Mouse (Mus musculus): Measurements from ENCODE around the gene Mcrip2. TPM values are rescaled to one million over a fixed set of nuclear protein-coding genes. Genes with fewer than 3 reads are reported as not detected.
A peak's percentile ranks its signal among the peaks of the same experiment; 100 is the strongest.

The Mcrip2 gene
- polyA plus RNA-seq (2012; fragmentation: generic; extraction: Trizol) = 36.7 TPM

- no peaks in the 10 kb centered on the region for H3K79me2 ChIP-seq (ENCODE audit: control insufficient read depth, insufficient read depth)
- no peaks in the 10 kb centered on the region for H3K27me3 ChIP-seq (ENCODE audit: control insufficient read depth, insufficient read depth, insufficient read length)
- H3K4me3 ChIP-seq = peak within 1 kb of the TSS; percentile 34
- peak within 1 kb of the TSS; percentile 99 for H3K4me2 ChIP-seq (ENCODE audit: low read depth)
- TF ChIP-seq E2F4 (IDR thresholded peaks at IDR 0.05; ENCODE audit: insufficient read depth) (no peak), POLR2AphosphoS2 (IDR thresholded peaks at IDR 0.05; ENCODE audit: insufficient read length, low read depth) (peak; percentile 63), POLR2A (IDR thresholded peaks at IDR 0.05; ENCODE audit: insufficient read length, low read depth) (peak; percentile 69)
- H3K36me3 ChIP-seq (ENCODE audit: control insufficient read depth, insufficient read depth) = no peaks in the 10 kb centered on the region
- H3ac ChIP-seq (ENCODE audit: control insufficient read depth, insufficient read length) = peak within 1 kb of the TSS; percentile 25
Measured at GRCm38 (mm10) chr17:25868601-25869191, at the start of gene Mcrip2. TSS of gene Mcrip2 (minus strand) at chr17:25868764.

GRCm38 (mm10) chr17:25918037-25918750 is 49.6 kb upstream of the Mcrip2 start:
- peak overlapping the region; percentile 32 for H3ac ChIP-seq (ENCODE audit: control insufficient read depth, insufficient read length)
- TF ChIP-seq MAX (IDR thresholded peaks at IDR 0.05; ENCODE audit: low read depth) (no peak), REST (IDR thresholded peaks at IDR 0.05; ENCODE audit: insufficient read depth, insufficient read length) (no peak), SRF (IDR thresholded peaks at IDR 0.05; ENCODE audit: control insufficient read depth, insufficient read length, low read depth) (no peak)

GRCm38 (mm10) chr17:25916931-25917647 is 48.5 kb upstream of the Mcrip2 start:
- H3K36me3 ChIP-seq (ENCODE audit: control insufficient read depth, insufficient read depth) = no peaks in the 10 kb centered on the region
- TF ChIP-seq MYOD1 (IDR thresholded peaks at IDR 0.05; ENCODE audit: control insufficient read depth in 1 of 3, insufficient read length in 2 of 3, low read depth in 2 of 3) (peak in 2 of 3 experiments; percentile 37 to 64), POLR2AphosphoS2 (IDR thresholded peaks at IDR 0.05; ENCODE audit: insufficient read length, low read depth) (no peak), TCF12 (IDR thresholded peaks at IDR 0.05; ENCODE audit: insufficient read depth, poor library complexity, severe bottlenecking) (peak; percentile 17)
- H3ac ChIP-seq (ENCODE audit: control insufficient read depth, insufficient read length) = no peak overlapping the region

More at GRCm38 (mm10) chr17:25918037-25918750, 49.6 kb upstream of the Mcrip2 start:
- peak overlapping the region; percentile 73 for H3K4me2 ChIP-seq (ENCODE audit: low read depth)
- H3K36me3 ChIP-seq (ENCODE audit: control insufficient read depth, insufficient read depth) = no peaks in the 10 kb centered on the region
- H3K27me3 ChIP-seq (ENCODE audit: control insufficient read depth, insufficient read depth, insufficient read length) = no peaks in the 10 kb centered on the region
- peaks cover 50% of the 10 kb centered on the region for H3K79me2 ChIP-seq (ENCODE audit: control insufficient read depth, insufficient read depth)
- peak overlapping the region; percentile 56 for H3K4me3 ChIP-seq

GRCm38 (mm10) chr17:25914295-25914694 is 45.7 kb upstream of the Mcrip2 start:
- H3K36me3 ChIP-seq (ENCODE audit: control insufficient read depth, insufficient read depth) = no peaks in the 10 kb centered on the region
- H3ac ChIP-seq (ENCODE audit: control insufficient read depth, insufficient read length) = no peak overlapping the region
- peaks cover 77% of the 10 kb centered on the region for H3K79me2 ChIP-seq (ENCODE audit: control insufficient read depth, insufficient read depth)
- TF ChIP-seq E2F4 (IDR thresholded peaks at IDR 0.05; ENCODE audit: insufficient read depth) (no peak), SRF (IDR thresholded peaks at IDR 0.05; ENCODE audit: control insufficient read depth, insufficient read length, low read depth) (no peak), USF1 (IDR thresholded peaks at IDR 0.05; ENCODE audit: low read depth) (no peak), MYOG (IDR thresholded peaks at IDR 0.05; ENCODE audit: control insufficient read depth in 1 of 3, insufficient read depth in 1 of 3, insufficient read length in 2 of 3, low read depth in 2 of 3) (no peak), TCF3 (IDR thresholded peaks at IDR 0.05; ENCODE audit: insufficient read length, low read depth) (no peak), POLR2AphosphoS2 (IDR thresholded peaks at IDR 0.05; ENCODE audit: insufficient read length, low read depth) (no peak), CEBPB (IDR thresholded peaks at IDR 0.05; ENCODE audit: insufficient read depth, poor library complexity, severe bottlenecking) (no peak), MYOD1 (IDR thresholded peaks at IDR 0.05; ENCODE audit: control insufficient read depth in 1 of 3, insufficient read length in 2 of 3, low read depth in 2 of 3) (no peak), POLR2A (IDR thresholded peaks at IDR 0.05; ENCODE audit: insufficient read length, low read depth) (no peak), MAX (IDR thresholded peaks at IDR 0.05; ENCODE audit: low read depth) (no peak), TCF12 (IDR thresholded peaks at IDR 0.05; ENCODE audit: insufficient read depth, poor library complexity, severe bottlenecking) (no peak)
- H3K4me2 ChIP-seq (ENCODE audit: low read depth) = peak overlapping the region; percentile 30
- H3K27me3 ChIP-seq (ENCODE audit: control insufficient read depth, insufficient read depth, insufficient read length) = no peaks in the 10 kb centered on the region
- H3K4me3 ChIP-seq = no peak overlapping the region

More at GRCm38 (mm10) chr17:25916931-25917647, 48.5 kb upstream of the Mcrip2 start:
- peaks cover 53% of the 10 kb centered on the region for H3K79me2 ChIP-seq (ENCODE audit: control insufficient read depth, insufficient read depth)
- H3K4me3 ChIP-seq = peak overlapping the region; percentile 56
- no peaks in the 10 kb centered on the region for H3K27me3 ChIP-seq (ENCODE audit: control insufficient read depth, insufficient read depth, insufficient read length)
- peak overlapping the region; percentile 73 for H3K4me2 ChIP-seq (ENCODE audit: low read depth)

- no peaks in the 10 kb centered on the region for H3K27me3 ChIP-seq (ENCODE audit: control insufficient read depth, insufficient read depth, insufficient read length)
- H3K79me2 ChIP-seq (ENCODE audit: control insufficient read depth, insufficient read depth) = peaks cover 79% of the 10 kb centered on the region
- no peaks in the 10 kb centered on the region for H3K36me3 ChIP-seq (ENCODE audit: control insufficient read depth, insufficient read depth)
- H3K4me3 ChIP-seq = no peak overlapping the region
- TF ChIP-seq POLR2A (IDR thresholded peaks at IDR 0.05; ENCODE audit: insufficient read length, low read depth) (no peak), POLR2AphosphoS2 (IDR thresholded peaks at IDR 0.05; ENCODE audit: insufficient read length, low read depth) (no peak), TCF12 (IDR thresholded peaks at IDR 0.05; ENCODE audit: insufficient read depth, poor library complexity, severe bottlenecking) (no peak), MAX (IDR thresholded peaks at IDR 0.05; ENCODE audit: low read depth) (no peak), CEBPB (IDR thresholded peaks at IDR 0.05; ENCODE audit: insufficient read depth, poor library complexity, severe bottlenecking) (no peak), MYOD1 (IDR thresholded peaks at IDR 0.05; ENCODE audit: control insufficient read depth in 1 of 3, insufficient read length in 2 of 3, low read depth in 2 of 3) (no peak), REST (IDR thresholded peaks at IDR 0.05; ENCODE audit: insufficient read depth, insufficient read length) (no peak), USF1 (IDR thresholded peaks at IDR 0.05; ENCODE audit: low read depth) (no peak), TCF3 (IDR thresholded peaks at IDR 0.05; ENCODE audit: insufficient read length, low read depth) (no peak), SRF (IDR thresholded peaks at IDR 0.05; ENCODE audit: control insufficient read depth, insufficient read length, low read depth) (no peak), E2F4 (IDR thresholded peaks at IDR 0.05; ENCODE audit: insufficient read depth) (no peak), MYOG (IDR thresholded peaks at IDR 0.05; ENCODE audit: control insufficient read depth in 1 of 3, insufficient read depth in 1 of 3, insufficient read length in 2 of 3, low read depth in 2 of 3) (no peak)
- H3K4me2 ChIP-seq (ENCODE audit: low read depth) = peak overlapping the region; percentile 39
- no peak overlapping the region for H3ac ChIP-seq (ENCODE audit: control insufficient read depth, insufficient read length)
Measured at GRCm38 (mm10) chr17:25913877-25914275, 45.3 kb upstream of the Mcrip2 start.

Data from myocyte (in vitro differentiated cells).